Mouse (Mus musculus): Measurements from ENCODE around the gene Fam228a.
"Not testable (repeated sequence)": the region's sequence is repeated elsewhere in the genome, so short reads cannot be mapped to it uniquely, and the experiment has no call there.

Gene Fam228a

GRCm38 (mm10) chr12:4738031-4738576, at the start of gene Fam228a:
Gene Fam228a, minus strand, starts transcription at chr12:4738430.
- DNase-seq (ENCODE audit: low spot score in 2 of 2) = no peak

DNA sequence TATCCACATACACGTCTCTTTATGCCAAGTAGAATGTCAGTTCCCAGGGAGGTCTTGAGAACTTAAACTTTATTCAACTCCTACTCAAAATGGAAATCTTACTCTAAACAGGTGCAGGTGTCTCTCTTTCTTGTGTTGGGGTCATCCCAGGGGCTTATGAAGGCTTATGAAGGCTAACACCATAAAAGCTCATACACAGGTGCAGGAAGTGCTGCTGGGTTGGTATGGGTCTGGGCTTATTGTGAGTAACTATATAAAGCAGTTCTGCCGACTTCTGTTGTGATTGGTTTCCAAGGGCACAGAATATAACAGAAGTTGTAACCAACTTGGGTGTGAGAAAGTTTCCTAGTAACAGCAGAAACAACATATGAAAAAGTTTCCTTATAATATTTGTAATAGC, 46.2 kb upstream of the Fam228a start:
- no peak for DNase-seq (ENCODE audit: low spot score in 2 of 2)

DNA sequence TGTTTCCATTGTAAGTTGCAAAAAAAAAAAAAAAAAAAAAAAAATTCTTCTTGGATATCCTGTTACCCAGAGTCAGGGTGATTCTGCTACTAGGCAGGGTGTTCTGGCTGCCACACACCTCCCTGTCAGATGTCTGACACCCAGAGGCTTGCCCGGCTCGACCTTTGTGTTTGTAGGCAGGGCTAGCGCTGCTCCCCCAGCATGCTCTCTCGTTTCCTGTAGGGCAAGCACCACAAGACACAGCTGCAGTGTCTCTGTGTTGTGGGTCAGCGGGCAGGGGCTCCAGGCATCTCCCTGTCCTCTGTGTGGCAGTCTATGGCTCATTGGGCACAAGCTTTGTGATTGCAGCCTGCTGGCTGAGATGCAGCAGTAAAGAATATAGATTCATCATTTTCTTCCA, 45.4 kb upstream of the Fam228a start:
- no peak for DNase-seq (ENCODE audit: low spot score in 2 of 2)

DNA sequence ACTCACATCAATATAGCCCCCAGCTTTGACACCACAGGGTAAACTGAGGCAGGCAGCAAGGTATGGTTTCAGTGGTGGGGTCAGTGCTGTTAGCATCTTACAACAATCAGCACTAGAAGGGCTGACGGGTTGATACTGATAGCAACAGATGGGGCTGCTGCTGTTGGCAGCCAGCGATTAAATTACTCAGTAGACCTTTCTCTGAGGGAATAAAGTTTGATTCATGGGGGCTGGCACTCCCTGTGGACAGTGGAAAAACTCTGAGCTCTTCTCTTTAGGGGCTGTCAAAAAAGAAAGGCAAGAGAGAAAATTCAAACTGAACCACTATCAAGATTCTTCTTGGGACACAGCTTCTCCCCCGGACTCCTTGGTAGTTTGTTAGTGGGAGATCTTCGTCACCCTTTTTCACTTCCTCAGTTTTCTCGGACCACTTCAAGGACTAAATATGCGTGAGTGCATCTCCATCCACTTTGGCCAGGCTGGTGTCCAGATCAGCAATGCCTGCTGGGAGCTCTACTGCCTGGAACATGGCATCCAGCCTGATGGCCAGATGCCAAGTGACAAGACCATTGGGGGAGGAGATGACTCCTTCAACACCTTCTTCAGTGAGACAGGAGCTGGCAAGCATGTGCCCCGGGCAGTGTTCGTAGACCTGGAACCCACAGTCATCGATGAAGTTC, 43.6 kb upstream of the Fam228a start:
- not testable (repeated sequence) for DNase-seq (ENCODE audit: low spot score in 2 of 2)

DNA sequence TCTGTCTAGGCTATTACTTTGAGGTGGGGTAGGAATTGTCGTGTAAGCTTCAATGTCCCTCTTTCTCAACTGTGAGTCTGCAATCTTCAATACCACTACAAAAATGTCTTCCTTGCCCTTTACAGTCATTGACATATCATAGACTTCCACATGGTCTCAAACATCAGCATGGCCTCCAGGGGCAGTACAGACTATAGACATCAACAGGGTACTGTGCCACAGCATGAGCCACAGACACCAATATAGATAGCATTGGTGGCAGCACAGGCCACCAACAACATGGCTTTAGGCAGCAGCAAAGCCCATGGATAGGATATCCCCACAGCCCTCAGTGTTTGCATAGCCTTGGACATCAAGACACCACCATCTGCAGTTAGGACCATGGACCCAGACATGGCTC, 43.0 kb upstream of the Fam228a start:
- DNase-seq (ENCODE audit: low spot score in 2 of 2) = no peak

- no peak for DNase-seq (ENCODE audit: low spot score in 2 of 2)
Measured at GRCm38 (mm10) chr12:4780245-4780644, 42.0 kb upstream of the Fam228a start.

GRCm38 (mm10) chr12:4777734-4778133, 39.5 kb upstream of the Fam228a start:
- no peak for DNase-seq (ENCODE audit: low spot score in 2 of 2)

DNA sequence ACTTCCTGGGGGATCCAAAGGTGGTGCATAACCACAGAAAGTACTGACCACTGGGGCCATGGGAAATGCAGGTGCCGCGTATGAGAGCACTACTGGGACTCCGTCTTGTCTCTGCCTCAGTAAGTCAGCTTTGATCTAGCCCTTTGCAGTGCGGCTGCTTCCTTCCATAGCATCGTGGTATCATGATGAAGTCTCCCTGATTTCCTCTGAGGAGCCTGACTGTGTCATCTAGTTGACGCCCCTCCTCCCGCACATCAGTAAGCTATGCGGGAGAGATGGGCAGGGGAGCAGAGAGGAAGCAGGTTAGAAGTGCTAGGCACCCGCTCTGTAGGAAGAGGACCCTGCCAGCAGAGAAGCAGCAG, 37.3 kb upstream of the Fam228a start:
- no peak for DNase-seq (ENCODE audit: low spot score in 2 of 2)

DNA sequence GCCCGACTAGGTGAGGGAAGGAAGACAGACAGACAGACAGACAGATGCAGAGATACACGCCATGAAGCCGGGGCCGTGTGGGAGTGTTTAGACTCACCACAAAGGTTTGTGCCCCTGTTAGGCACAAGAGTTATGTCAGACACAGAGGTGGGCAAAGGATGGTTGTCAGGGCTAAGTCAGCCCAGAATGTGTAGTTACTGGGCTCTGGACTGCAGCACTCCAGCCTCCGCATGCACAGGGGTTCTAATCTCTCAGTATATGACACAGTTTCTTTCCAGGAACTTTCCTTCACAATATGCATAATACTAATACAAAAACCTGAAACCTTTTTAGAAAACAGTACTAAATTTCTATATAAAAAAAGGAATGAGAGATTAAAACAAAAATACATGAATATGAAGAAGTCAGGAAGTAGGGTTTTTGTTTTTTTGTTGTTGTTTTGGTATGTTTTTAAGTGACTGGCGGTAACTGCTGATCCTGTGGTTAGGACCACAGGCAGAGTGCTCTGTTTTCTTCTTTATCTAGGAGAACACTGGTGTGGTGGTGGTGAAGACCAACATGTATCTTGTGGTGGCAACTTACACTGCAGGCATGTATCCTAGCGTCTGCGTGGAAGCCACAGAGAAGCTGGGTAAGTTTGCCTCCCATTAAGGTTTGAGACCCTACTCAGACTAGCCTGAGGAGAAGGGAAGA, 36.8 kb upstream of the Fam228a start:
- no peak for DNase-seq (ENCODE audit: low spot score in 2 of 2)

- DNase-seq (ENCODE audit: low spot score in 2 of 2) = no peak
Measured at GRCm38 (mm10) chr12:4769333-4769723, 31.1 kb upstream of the Fam228a start.

DNA sequence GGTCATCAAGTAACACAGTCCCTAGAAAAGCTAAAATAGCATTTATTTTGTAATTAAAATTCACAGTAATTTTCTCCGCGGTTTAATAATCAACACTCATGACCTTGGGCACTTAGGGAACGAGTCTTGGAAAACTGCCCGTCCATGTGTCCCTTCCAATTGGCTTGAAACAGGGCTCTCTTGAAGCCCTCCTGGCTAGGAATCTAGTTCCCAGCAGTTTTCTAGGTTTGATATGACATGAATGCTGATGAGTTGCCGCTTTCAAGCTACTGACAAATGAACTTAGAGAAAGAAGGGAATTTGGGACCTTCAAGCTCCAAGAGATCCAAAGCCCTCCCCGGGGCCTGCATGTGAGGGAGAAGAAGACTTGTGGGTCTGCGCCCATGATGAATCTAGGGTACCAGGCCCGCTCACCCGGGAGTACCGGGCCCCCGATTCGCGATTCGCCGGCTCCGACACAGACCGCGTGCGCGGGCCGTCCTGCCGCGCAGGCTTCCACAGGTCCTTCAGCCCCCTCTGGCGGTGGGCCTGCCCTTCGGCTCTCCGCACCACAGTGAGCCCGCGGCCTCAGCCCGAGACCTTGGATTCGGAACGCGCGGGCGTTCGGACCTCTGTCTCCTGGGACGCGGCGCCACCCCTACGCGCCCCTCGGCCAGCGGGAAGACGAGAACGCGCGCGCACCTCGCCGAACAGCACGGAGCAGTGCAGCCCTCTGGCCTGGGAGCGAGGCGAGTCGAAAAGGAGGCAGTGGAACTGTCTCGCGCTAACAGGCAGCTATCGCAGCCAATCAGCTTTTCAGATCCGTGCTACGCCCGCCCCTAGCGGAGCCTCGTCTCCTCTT, 30.5 kb upstream of the Fam228a start, which contains the start of the genes Pfn4 and Fam228b:
Pfn4 (plus strand) TSS at position 531 of the 841 bp plus-strand sequence.
Fam228b (minus strand) TSS at position 776 of the 841 bp plus-strand sequence.
- peak; percentile 94 to 97 for DNase-seq (ENCODE audit: low spot score in 2 of 2)

DNA sequence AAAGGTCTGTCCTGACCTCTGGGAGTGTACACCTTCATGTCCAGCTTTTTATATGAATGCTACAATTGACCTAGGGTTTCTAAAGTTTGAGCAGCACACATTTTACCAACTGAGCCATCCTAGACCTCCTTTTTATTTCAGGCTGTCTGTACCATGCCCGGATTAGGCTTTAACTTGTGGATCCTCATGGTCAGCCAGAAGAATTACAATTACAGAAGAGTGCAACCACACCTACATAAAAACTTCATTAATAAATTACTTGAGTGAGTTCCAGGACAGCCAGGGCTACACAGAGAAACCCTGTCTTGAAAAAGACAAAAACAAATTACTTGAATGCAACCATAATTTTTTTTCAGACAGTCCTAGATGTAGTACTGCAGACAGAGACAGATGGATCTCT, 18.8 kb upstream of the Fam228a start:
- no peak for DNase-seq (ENCODE audit: low spot score in 2 of 2)

DNA sequence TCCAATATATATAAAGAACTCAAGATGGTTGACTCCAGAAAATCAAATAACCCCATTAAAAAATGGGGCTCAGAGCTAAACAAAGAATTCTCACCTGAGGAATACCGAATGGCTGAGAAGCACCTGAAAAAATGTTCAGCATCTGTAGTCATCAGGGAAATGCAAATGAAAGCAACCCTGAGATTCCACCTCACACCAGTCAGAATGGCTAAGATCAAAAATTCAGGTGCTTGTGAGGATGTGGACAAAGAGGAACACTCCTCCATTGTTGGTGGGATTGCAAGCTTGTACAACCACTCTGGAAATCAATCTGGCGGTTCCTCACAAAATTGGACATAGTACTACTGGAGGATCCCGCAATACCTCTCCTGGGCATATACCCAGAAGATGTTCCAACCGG, 16.2 kb upstream of the Fam228a start:
- not testable (repeated sequence) for DNase-seq (ENCODE audit: low spot score in 2 of 2)

DNA sequence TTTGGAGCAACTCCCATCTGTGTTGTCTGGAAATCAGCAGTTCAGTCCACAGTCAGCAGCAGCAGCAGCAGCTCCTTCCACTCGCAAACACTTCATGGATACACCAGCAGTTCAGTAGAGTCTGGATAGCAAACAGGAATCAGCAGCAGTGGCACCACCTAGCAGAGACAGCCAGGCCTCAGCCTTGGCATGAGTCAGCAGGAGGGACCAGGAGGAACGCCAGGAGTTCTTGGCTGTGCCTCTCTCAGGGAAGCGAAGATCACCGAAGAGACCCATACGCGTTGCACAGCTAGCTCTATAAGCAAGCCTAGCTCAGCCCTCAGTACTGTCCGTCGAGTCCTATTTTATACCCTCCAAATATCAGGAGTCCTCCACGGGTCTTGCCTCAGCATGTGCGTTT, 6.3 kb upstream of the Fam228a start:
- no peak for DNase-seq (ENCODE audit: low spot score in 2 of 2)

DNA sequence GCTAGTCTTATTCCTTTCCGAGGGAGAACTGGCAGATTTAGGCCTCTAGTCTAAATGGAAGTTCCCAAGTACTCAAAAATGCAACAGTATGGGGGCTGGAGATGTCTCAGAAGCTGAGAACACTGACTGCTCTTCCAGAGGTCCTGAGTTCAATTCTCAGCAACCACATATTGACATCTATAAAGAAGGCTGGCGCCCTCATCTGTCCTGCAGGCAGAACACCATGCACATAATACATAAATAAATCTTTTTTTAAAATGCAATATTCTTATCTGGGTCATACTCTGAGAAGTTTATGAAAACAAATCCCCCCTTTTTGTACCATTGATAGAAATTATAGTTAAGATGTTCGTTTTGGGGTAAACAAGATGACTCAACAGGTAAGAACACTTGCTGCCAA, 4.0 kb upstream of the Fam228a start:
- DNase-seq (ENCODE audit: low spot score in 2 of 2) = no peak

- DNase-seq (ENCODE audit: low spot score in 2 of 2) = no peak
Measured at GRCm38 (mm10) chr12:4740823-4741222, 2.6 kb upstream of the Fam228a start.

- DNase-seq (ENCODE audit: low spot score in 2 of 2) = no peak
Measured at GRCm38 (mm10) chr12:4732332-4732731, 5.9 kb downstream of the Fam228a start.

- DNase-seq (ENCODE audit: low spot score in 2 of 2) = no peak
Measured at GRCm38 (mm10) chr12:4731629-4732028, 6.6 kb downstream of the Fam228a start.

- DNase-seq (ENCODE audit: low spot score in 2 of 2) = no peak
Measured at GRCm38 (mm10) chr12:4729165-4729564, 9.1 kb downstream of the Fam228a start.

- no peak for DNase-seq (ENCODE audit: low spot score in 2 of 2)
Measured at GRCm38 (mm10) chr12:4719762-4720754, 18.2 kb downstream of the Fam228a start.
